Mouse (Mus musculus): ENCODE measurements around the gene Ppcdc.

DNA sequence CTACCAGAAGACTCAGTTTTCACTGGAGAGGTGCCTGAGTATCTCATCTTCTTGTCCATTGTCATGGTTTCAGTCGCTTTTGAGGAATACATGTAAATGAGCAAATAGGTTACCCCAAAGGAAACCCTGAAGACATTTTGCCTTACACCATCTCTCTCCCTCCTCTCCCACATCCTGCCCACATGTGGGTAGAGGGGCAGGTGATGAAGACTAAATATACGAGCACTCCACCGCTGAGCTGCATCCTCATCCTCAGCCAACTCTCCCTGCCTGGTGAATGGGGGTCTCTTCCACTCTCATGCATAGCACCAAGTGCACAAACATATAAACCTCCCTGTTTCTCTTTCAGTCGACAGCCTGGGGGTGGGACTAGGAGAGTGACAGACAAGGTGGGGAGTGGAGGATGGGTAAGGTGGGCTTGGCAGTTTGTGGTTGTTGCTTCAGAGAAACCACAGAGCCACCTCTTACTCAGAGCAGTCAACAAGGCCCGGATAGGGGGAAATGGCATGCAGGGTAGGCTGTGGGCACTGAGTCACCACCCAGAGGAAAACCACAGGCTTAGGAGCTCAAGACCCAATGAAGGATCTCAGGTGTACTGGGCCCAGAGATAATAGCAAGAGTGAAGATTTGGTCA is 100.2 kb downstream of the Ppcdc start:
- TF ChIP-seq POLR2A (IDR thresholded peaks at IDR 0.05; ENCODE audit: borderline replicate concordance, insufficient read depth, low read length) (no peak), CTCF (IDR thresholded peaks at IDR 0.05; ENCODE audit: borderline replicate concordance, insufficient read depth, low read depth, low read length) (no peak)
